ENCODE assay signal across 23 mouse cellular contexts in the genomic region with DNA sequence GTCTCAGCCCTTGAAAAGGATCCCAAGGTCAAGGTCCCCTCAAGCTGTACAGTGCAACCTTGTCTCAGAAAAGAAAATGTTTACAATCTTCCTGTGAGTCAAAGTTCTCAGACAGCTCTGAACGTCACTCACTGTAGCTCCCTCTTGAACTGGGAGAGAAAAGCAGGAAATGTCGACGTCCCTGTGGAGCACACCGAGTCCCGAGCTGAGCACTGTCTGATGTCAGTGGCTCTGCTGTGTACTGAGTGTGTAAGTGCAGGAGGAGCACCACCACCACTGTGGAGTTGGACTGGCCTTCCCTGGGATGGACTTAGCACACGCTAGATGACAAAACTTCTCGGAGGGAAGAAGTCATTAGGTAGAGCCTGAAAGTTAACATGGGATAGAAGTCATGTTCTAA. TPM values are rescaled to one million over a fixed set of nuclear protein-coding genes. Genes with fewer than 3 reads are reported as not detected.
DNase-seq lines count a peak whose midpoint lies in the region; ATAC-seq and TF ChIP-seq lines count a peak whose summit lies in the region.
"Had no signal": no experiment of that assay in that cellular context is flagged by ENCODE, and none has a peak within 500 bp of the region (broad histone marks: within the 10 kb centered on the region; RNA-seq: fewer than 3 reads in every experiment).

No protein-coding gene starts in this region.

- H3K9me3 ChIP-seq in intestine, postnatal 0 days (ENCODE audit: control insufficient read depth) = peaks cover 3% of the 10 kb centered on the region; the same call in 1 of the 2 replicates
- H3K9me3 ChIP-seq: forebrain, embryonic 13.5 days; limb, embryonic 13.5 days; lung, embryonic 15.5 days; neural tube, embryonic 12.5 days had no signal

- H3K9ac ChIP-seq in intestine, postnatal 0 days (ENCODE audit: low read depth, low read length) = no peak overlapping the region
- H3K9ac ChIP-seq: forebrain, embryonic 13.5 days; limb, embryonic 13.5 days; lung, embryonic 15.5 days; neural tube, embryonic 12.5 days had no signal

- ATAC-seq in intestine, postnatal 0 days = peak; percentile 89
- ATAC-seq: activated CD4-positive, CD25-positive, alpha-beta regulatory T cell, adult 4 months; forebrain, embryonic 13.5 days; hindbrain, embryonic 16.5 days had no signal

- no peaks in the 10 kb centered on the region for H3K36me3 ChIP-seq in intestine, postnatal 0 days (ENCODE audit: control insufficient read depth, insufficient read depth)
- H3K36me3 ChIP-seq: limb, embryonic 13.5 days; lung, embryonic 15.5 days; neural tube, embryonic 12.5 days had no signal

- 31% methylated on average over 7 of the region's 7 CpGs for WGBS in lung, adult 2 months
- 23% methylated on average over 7 of the region's 7 CpGs for WGBS in intestine, postnatal 0 days

- H3K4me3 ChIP-seq in lung, adult 2 months (replicated peaks; ENCODE audit: extremely low read depth, low read depth, low read length) = no peak overlapping the region
- no peak overlapping the region for H3K4me3 ChIP-seq in intestine, postnatal 0 days (ENCODE audit: low read depth, low read length)
- H3K4me3 ChIP-seq: forebrain, embryonic 13.5 days; limb, embryonic 13.5 days; lung, embryonic 15.5 days; neural tube, embryonic 12.5 days had no signal

- no peaks in the 10 kb centered on the region for H3K27me3 ChIP-seq in intestine, postnatal 0 days (replicated peaks; ENCODE audit: control insufficient read depth, insufficient read depth, low read length)
- H3K27me3 ChIP-seq: forebrain, embryonic 13.5 days; limb, embryonic 13.5 days; lung, embryonic 15.5 days; neural tube, embryonic 12.5 days had no signal

- H3K4me2 ChIP-seq in intestine, postnatal 0 days (replicated peaks; ENCODE audit: low read depth) = no peak overlapping the region; the same call in 1 of the 2 replicates
- H3K4me2 ChIP-seq: forebrain, embryonic 13.5 days; limb, embryonic 13.5 days; lung, embryonic 15.5 days; midbrain, embryonic 11.5 days; neural tube, embryonic 12.5 days had no signal

- TF ChIP-seq POLR2A in lung, adult 2 months (IDR thresholded peaks at IDR 0.05; ENCODE audit: borderline replicate concordance, extremely low read depth, low read depth, low read length) = peak; percentile 44; the same call in 1 of the 2 replicates

- peaks cover 3% of the 10 kb centered on the region; the same call in 1 of the 2 replicates for H3K4me1 ChIP-seq in lung, adult 2 months (ENCODE audit: control insufficient read depth, insufficient read depth, low read length)
- no peaks in the 10 kb centered on the region for H3K4me1 ChIP-seq in intestine, postnatal 0 days (replicated peaks; ENCODE audit: control insufficient read depth, insufficient read depth, low read length)
- H3K4me1 ChIP-seq: forebrain, embryonic 13.5 days; limb, embryonic 13.5 days; lung, embryonic 15.5 days; neural tube, embryonic 12.5 days had no signal

- H3K27ac ChIP-seq in intestine, postnatal 0 days (ENCODE audit: low read depth, low read length) = no peak overlapping the region
- H3K27ac ChIP-seq: forebrain, embryonic 13.5 days; limb, embryonic 13.5 days; lung, embryonic 15.5 days; neural tube, embryonic 12.5 days had no signal

- no peak for TF ChIP-seq CTCF in lung, adult 2 months (IDR thresholded peaks at IDR 0.05; ENCODE audit: insufficient read depth, low read length)
- TF ChIP-seq CTCF in intestine, postnatal 0 days (IDR thresholded peaks at IDR 0.05; ENCODE audit: low read depth) = 0 out of 2 replicates have a peak, but pooled peaks have one; percentile 7

- DNase-seq in heart, adult 11 months = peak; percentile 93
- no peak for DNase-seq in heart, postnatal 4 days
- no peak for DNase-seq in lung, adult 2 months
- DNase-seq in lung, postnatal 14 days = no peak
- no peak for DNase-seq in cerebellum, adult 9-10 months
- DNase-seq in MN1 (ENCODE audit: low spot score) = no peak
- DNase-seq: adrenal gland, postnatal 36 days; cerebellum, postnatal 10 days; embryo, embryonic 11 days; gastrocnemius, postnatal 25 days; kidney, adult 8-10 months; layer of hippocampus, adult 9-11 months; right cerebral cortex, postnatal 14 days; thymus, postnatal 25 days had no signal

RNA-seq across cellular contexts. Expression of a gene that starts 31.9 kb away (rescaled TPM):
- total RNA-seq in heart, postnatal 4 days (2021) = 10 to 100 TPM; 56.8 to 65.5 TPM
- polyA plus RNA-seq in lung, adult 2 months (2012; rRNA removed) = 75.4 and 83.5 TPM in 2 replicates
- 3.2 and 3.7 TPM in 2 replicates for polyA plus RNA-seq in intestine, postnatal 0 days (2015; fragmentation: Nextera tagmentation; extraction: Ambion mirVana)
- total RNA-seq: monocyte, adult 5-6 weeks had no signal

Comparison
In these comparisons a context has a peak if more than half of its experiments do, and no peak if none do; other contexts are left out.
1. RNA of a gene that starts 31.9 kb away (polyA plus RNA-seq): 75.4 to 83.5 TPM in lung, adult 2 months; 3.2 to 3.7 TPM in intestine, postnatal 0 days; every median in the first group is over 10 times any median in the second.